Mouse (Mus musculus): ENCODE data around the gene Rnf144b. TPM values are rescaled to one million over a fixed set of nuclear protein-coding genes. Genes with fewer than 3 reads are reported as not detected.

Rnf144b gene
- polyA plus RNA-seq, 1 experiment from 2014 or later, result 0.91 TPM

DNA sequence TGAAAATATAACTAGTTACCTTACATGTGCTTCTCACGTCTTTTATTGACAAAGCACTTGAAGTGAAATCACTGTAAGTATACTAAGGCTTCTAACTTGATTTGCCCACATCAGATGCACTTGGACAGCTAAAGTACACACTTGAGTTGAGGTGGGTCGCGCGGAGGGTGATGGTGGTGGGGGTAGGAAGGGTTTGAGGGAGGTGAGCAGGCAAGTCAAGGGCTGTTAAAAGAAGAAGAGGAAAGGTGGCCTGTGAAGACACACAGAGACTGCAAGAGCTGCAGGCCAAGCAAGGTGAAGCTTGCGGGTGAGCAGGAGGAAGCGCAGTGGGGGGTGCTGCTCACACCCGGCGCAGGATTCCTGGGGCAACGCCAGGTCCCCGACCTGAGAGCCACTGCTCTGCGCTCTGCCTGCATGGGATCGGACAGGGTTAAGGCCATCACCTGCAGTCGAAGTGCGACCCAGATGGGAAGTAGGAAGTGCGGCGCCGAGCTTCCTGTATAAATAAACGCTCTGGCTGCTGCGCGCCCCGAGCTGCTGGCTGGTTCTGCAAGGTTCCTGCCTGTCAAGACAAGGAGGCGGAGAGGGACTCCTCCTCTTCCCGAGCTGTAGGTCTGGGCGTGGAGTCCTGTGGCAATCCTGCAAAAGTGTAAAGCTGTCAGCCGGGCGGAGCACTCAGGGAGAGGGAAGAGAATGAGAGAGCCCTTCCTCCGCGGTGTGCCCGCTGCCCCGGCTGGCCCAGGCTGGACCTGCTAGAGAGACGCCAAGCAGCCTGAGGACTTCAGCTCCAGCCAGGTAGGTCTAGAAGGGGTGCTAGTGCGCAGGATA is 71.1 kb downstream of the Rnf144b start:
- Histone ChIP-seq H3K9me3 (replicated peaks; ENCODE audit: control insufficient read depth, low read length) (no peaks in the 10 kb centered on the region), H3K4me2 (ENCODE audit: low read length) (peak overlapping the region; percentile 76), H3K27ac (ENCODE audit: low read depth, low read length) (no peak overlapping the region), H3K9ac (ENCODE audit: low read length) (peak overlapping the region; percentile 59), H3K4me1 (ENCODE audit: control insufficient read depth, insufficient read depth, low read length) (0 out of 2 replicates have a peak, but pooled peaks cover 6% of the 10 kb centered on the region), H3K36me3 (ENCODE audit: control insufficient read depth, insufficient read depth, low read length) (no peaks in the 10 kb centered on the region), H3K4me3 (ENCODE audit: low read depth, low read length) (peak overlapping the region; percentile 36), H3K27me3 (replicated peaks; ENCODE audit: control insufficient read depth, insufficient read depth, low read length) (0 out of 2 replicates have a peak, but pooled peaks cover 4% of the 10 kb centered on the region)
- WGBS, result 8% methylated on average over 32 of the region's 32 CpGs
- ATAC-seq, result 0 out of 2 replicates have a peak, but pooled peaks have one; percentile 32
- peak; percentile 66 for DNase-seq (ENCODE audit: low spot score)

DNA sequence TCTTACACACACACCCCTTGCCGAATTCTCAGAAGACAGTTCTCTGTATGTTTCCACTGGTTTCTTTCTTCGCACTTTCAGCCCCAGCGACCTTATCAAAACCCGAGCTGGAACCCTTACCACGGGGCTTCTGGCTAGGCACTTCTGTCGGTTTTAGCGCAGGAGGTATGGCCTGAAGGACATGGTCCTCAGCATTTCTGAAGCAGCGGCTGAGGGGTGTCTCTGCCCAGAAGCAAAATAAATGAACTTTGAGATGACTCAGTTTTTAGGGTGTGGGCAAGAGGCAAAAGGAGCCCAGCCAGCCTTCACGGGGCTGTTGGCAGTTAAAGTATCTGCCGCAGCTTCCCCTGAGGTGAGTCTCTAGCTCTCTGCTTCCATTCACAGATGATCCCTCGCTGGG is 72.2 kb downstream of the Rnf144b start:
- ATAC-seq (no peak), DNase-seq (ENCODE audit: low spot score) (no peak)
- H3K9me3 ChIP-seq (replicated peaks; ENCODE audit: control insufficient read depth, low read length), result no peaks in the 10 kb centered on the region
- H3K4me3 ChIP-seq (ENCODE audit: low read depth, low read length), result no peak overlapping the region
- H3K4me2 ChIP-seq (ENCODE audit: low read length), result peak overlapping the region; percentile 76
- H3K36me3 ChIP-seq (ENCODE audit: control insufficient read depth, insufficient read depth, low read length), result no peaks in the 10 kb centered on the region
- no peak overlapping the region for H3K27ac ChIP-seq (ENCODE audit: low read depth, low read length)
- 0 out of 2 replicates have a peak, but pooled peaks cover 4% of the 10 kb centered on the region for H3K27me3 ChIP-seq (replicated peaks; ENCODE audit: control insufficient read depth, insufficient read depth, low read length)
- 0 out of 2 replicates have a peak, but pooled peaks cover 6% of the 10 kb centered on the region for H3K4me1 ChIP-seq (ENCODE audit: control insufficient read depth, insufficient read depth, low read length)
- WGBS, result 33% methylated on average over 11 of the region's 11 CpGs
- no peak overlapping the region for H3K9ac ChIP-seq (ENCODE audit: low read length)

DNA sequence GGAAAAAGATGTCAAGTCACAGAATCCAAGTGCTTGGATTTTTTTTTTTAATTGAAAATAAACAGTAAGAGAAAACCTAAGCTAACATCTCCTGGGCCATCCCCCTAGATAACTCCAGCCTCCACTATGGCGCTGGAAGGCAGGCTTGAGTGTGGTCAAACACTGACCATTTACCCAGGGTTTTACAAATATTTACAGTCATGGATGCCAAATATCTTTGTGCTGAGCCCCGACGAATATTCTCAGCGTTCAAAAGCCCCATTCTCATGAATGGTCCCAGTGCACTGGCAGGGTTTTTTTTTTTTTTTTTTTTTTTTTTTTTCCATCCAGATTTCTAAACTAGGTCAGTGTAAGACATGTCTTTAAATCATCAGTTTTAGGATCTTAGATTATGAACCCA is 73.0 kb downstream of the Rnf144b start:
- Histone ChIP-seq H3K27me3 (replicated peaks; ENCODE audit: control insufficient read depth, insufficient read depth, low read length) (0 out of 2 replicates have a peak, but pooled peaks cover 4% of the 10 kb centered on the region), H3K9ac (ENCODE audit: low read length) (no peak overlapping the region), H3K27ac (ENCODE audit: low read depth, low read length) (no peak overlapping the region), H3K36me3 (ENCODE audit: control insufficient read depth, insufficient read depth, low read length) (no peaks in the 10 kb centered on the region), H3K9me3 (replicated peaks; ENCODE audit: control insufficient read depth, low read length) (no peaks in the 10 kb centered on the region), H3K4me1 (ENCODE audit: control insufficient read depth, insufficient read depth, low read length) (0 out of 2 replicates have a peak, but pooled peaks cover 6% of the 10 kb centered on the region), H3K4me2 (ENCODE audit: low read length) (no peak overlapping the region), H3K4me3 (ENCODE audit: low read depth, low read length) (no peak overlapping the region)
- 67% methylated on average over 4 of the region's 4 CpGs for WGBS
- ATAC-seq (no peak), DNase-seq (ENCODE audit: low spot score) (no peak)

DNA sequence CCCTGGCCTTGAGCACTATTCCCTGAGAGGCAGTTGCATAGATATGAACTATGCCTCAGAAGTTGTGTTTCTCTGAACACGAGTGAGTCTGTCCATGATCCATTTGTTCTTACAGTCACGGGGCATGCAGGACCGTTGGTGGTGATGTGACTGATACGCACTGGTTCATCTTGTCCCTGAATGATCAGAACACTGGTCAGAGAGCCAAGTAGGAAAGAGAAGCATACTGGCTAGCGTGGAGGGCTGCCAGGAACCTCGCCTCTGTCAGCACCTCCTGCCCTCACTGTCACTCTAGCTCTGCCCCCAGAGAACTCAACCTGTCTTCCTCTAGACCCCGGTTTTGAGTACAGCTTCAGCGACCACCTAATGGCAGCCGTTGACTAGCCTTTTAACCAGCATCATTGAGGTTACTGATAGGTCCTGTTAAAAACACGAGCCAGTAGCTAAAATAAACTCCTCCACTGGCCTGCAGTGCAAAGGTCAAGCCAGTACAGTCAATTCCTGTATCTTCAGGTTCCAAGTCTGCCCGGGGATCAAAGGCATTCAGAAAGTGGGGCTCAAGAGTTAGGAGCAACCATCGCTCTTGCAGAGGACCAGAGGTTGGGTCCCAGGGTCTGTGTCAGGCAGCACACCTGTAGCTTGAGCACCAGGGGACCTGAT is 77.7 kb downstream of the Rnf144b start:
- ATAC-seq (no peak), DNase-seq (ENCODE audit: low spot score) (no peak)
- Histone ChIP-seq H3K4me2 (ENCODE audit: low read length) (no peak overlapping the region), H3K4me1 (ENCODE audit: control insufficient read depth, insufficient read depth, low read length) (0 out of 2 replicates have a peak, but pooled peaks cover 3% of the 10 kb centered on the region), H3K36me3 (ENCODE audit: control insufficient read depth, insufficient read depth, low read length) (no peaks in the 10 kb centered on the region), H3K9ac (ENCODE audit: low read length) (no peak overlapping the region), H3K4me3 (ENCODE audit: low read depth, low read length) (no peak overlapping the region), H3K9me3 (replicated peaks; ENCODE audit: control insufficient read depth, low read length) (no peaks in the 10 kb centered on the region), H3K27me3 (replicated peaks; ENCODE audit: control insufficient read depth, insufficient read depth, low read length) (no peaks in the 10 kb centered on the region), H3K27ac (ENCODE audit: low read depth, low read length) (no peak overlapping the region)
- 87% methylated on average over 12 of the region's 12 CpGs for WGBS

DNA sequence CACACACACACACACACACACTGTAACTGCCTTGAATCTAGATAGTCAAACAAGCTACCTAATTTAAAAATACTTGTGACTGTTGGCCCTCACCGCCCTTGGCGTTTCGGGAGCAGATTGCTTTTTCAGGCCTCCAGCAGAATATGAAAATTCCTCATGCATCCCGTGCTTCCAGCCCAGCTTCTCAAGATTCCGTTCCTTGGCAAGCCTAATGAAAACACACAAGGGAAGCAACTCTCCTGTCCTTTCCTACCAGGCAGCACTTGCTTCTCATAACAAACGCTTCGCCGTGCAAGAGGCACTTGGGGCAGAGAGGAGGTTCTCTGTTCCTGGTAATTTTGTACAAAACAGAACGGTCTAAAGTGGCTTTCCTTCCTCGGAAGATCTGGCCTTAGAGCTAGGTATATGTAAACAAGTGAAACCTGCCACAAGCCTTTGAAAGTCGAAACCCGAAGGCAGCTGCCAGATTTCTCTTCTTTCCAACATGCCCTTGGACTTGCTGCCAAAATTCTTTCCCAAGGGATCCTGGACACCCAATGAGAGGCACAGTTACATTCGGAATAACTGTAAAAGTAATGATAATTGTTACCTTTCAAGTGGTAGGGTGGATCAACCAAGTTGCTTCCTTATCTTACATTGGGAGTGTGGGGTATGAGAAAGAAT is 79.6 kb downstream of the Rnf144b start:
- no peaks in the 10 kb centered on the region for H3K36me3 ChIP-seq (ENCODE audit: control insufficient read depth, insufficient read depth, low read length)
- DNase-seq (ENCODE audit: low spot score), result no peak
- no peaks in the 10 kb centered on the region for H3K27me3 ChIP-seq (replicated peaks; ENCODE audit: control insufficient read depth, insufficient read depth, low read length)
- no peak overlapping the region for H3K4me3 ChIP-seq (ENCODE audit: low read depth, low read length)
- no peak for ATAC-seq
- no peak overlapping the region for H3K4me2 ChIP-seq (ENCODE audit: low read length)
- H3K9me3 ChIP-seq (replicated peaks; ENCODE audit: control insufficient read depth, low read length), result no peaks in the 10 kb centered on the region
- 79% methylated on average over 13 of the region's 13 CpGs for WGBS
- H3K4me1 ChIP-seq (ENCODE audit: control insufficient read depth, insufficient read depth, low read length), result 0 out of 2 replicates have a peak, but pooled peaks cover 3% of the 10 kb centered on the region
- H3K9ac ChIP-seq (ENCODE audit: low read length), result no peak overlapping the region
- no peak overlapping the region for H3K27ac ChIP-seq (ENCODE audit: low read depth, low read length)

DNA sequence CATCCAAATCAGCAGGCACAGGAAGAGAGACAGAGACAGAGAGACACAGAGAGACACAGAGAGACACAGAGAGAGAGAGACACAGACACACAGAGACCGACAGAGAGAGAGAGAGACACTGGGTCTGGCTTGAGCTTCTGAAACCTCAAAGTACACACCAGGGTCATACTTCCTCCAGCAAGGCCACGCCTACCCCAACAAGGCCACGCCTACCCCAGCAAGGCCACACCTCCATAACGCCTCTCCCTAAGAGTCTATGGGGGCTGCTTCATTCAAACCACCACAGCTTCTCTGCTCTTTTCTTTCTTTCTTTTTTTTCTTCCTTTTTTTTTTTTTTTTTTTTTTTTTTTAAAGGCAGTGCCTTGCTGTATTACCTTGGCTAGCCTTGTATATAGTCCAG is 88.0 kb downstream of the Rnf144b start:
- Histone ChIP-seq H3K9me3 (replicated peaks; ENCODE audit: control insufficient read depth, low read length) (no peaks in the 10 kb centered on the region), H3K4me2 (ENCODE audit: low read length) (no peak overlapping the region), H3K9ac (ENCODE audit: low read length) (no peak overlapping the region), H3K27me3 (replicated peaks; ENCODE audit: control insufficient read depth, insufficient read depth, low read length) (no peaks in the 10 kb centered on the region), H3K27ac (ENCODE audit: low read depth, low read length) (no peak overlapping the region), H3K4me3 (ENCODE audit: low read depth, low read length) (no peak overlapping the region), H3K36me3 (ENCODE audit: control insufficient read depth, insufficient read depth, low read length) (no peaks in the 10 kb centered on the region), H3K4me1 (ENCODE audit: control insufficient read depth, insufficient read depth, low read length) (no peaks in the 10 kb centered on the region)
- WGBS, result 81% methylated on average over 4 of the region's 4 CpGs
- ATAC-seq, result no peak
- no peak for DNase-seq (ENCODE audit: low spot score)

DNA sequence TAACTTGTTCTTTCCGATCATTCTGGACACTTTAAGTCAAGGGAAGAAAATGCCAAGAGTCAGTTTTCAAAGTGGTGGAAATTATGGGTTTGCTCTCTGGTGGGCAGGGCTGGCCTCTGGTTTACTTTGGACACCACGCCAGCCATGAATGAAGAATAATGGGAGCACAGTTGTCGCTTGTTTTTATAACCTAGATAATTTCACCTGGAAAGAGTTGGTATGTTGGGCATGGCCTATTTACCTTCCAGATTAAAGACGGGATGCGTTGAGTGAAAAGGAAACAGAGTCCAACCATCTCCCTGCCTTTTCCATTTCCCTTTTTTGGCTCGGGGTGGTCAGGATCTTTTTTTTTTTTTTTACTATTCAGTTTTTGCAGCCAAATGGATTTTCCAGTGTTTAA is 88.5 kb downstream of the Rnf144b start:
- no peaks in the 10 kb centered on the region for H3K9me3 ChIP-seq (replicated peaks; ENCODE audit: control insufficient read depth, low read length)
- no peak for DNase-seq (ENCODE audit: low spot score)
- no peaks in the 10 kb centered on the region for H3K27me3 ChIP-seq (replicated peaks; ENCODE audit: control insufficient read depth, insufficient read depth, low read length)
- WGBS, result 92% methylated on average over 6 of the region's 6 CpGs
- ATAC-seq, result no peak
- H3K36me3 ChIP-seq (ENCODE audit: control insufficient read depth, insufficient read depth, low read length), result no peaks in the 10 kb centered on the region
- H3K4me3 ChIP-seq (ENCODE audit: low read depth, low read length), result no peak overlapping the region
- no peak overlapping the region for H3K9ac ChIP-seq (ENCODE audit: low read length)
- no peaks in the 10 kb centered on the region for H3K4me1 ChIP-seq (ENCODE audit: control insufficient read depth, insufficient read depth, low read length)
- H3K27ac ChIP-seq (ENCODE audit: low read depth, low read length), result no peak overlapping the region
- H3K4me2 ChIP-seq (ENCODE audit: low read length), result no peak overlapping the region

DNA sequence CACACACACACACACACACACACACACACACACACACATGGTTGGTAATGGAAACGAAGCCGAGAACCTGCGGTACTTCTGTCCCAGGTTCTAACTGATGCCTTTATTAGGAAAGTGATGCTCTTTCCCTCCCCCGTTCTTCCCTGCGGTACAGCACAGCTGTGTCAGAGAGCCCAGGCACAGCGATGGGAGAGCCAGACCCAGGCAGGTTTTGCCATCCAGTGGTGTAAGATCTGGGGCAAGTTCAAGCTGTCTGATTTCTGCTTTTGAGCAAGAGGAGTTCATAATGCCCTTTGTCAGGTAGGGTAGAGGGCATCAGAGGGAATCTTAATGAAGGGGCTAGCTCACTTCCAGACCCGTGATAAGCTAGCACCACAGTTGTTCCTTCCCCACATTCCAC is 89.1 kb downstream of the Rnf144b start:
- Histone ChIP-seq H3K27me3 (replicated peaks; ENCODE audit: control insufficient read depth, insufficient read depth, low read length) (no peaks in the 10 kb centered on the region), H3K4me2 (ENCODE audit: low read length) (no peak overlapping the region), H3K9ac (ENCODE audit: low read length) (no peak overlapping the region), H3K4me1 (ENCODE audit: control insufficient read depth, insufficient read depth, low read length) (no peaks in the 10 kb centered on the region), H3K9me3 (replicated peaks; ENCODE audit: control insufficient read depth, low read length) (no peaks in the 10 kb centered on the region), H3K27ac (ENCODE audit: low read depth, low read length) (no peak overlapping the region), H3K36me3 (ENCODE audit: control insufficient read depth, insufficient read depth, low read length) (no peaks in the 10 kb centered on the region), H3K4me3 (ENCODE audit: low read depth, low read length) (no peak overlapping the region)
- WGBS, result 87% methylated on average over 7 of the region's 7 CpGs
- no peak for ATAC-seq
- no peak for DNase-seq (ENCODE audit: low spot score)
